Mouse (Mus musculus): ENCODE measurements around the gene Pim3. TPM values are rescaled to one million over a fixed set of nuclear protein-coding genes. Genes with fewer than 3 reads are reported as not detected.

Pim3 gene
- total and polyA plus RNA-seq, 3 experiments = 11.4 to 26.0 (median 19.0) TPM

- peaks cover 2 to 3% of the 10 kb centered on the region in 2 experiments; a peak in 1 of 4 replicates for H3K4me1 ChIP-seq (ENCODE audit: control insufficient read depth in 1 of 2, insufficient read depth in 2 of 2)
- no peaks in the 10 kb centered on the region for H3K79me2 ChIP-seq (replicated peaks; ENCODE audit: control insufficient read depth, extremely low read depth, insufficient read depth, poor library complexity, severe bottlenecking)
- dilution Hi-C loops (cut with MboI; ENCODE audit: extremely low pct_ligation_motif_present, extremely low pct_unique_long_range_greater_than_20kb, low sequenced_read_pairs) (no loop called here), in situ Hi-C loops (cut with MboI; ENCODE audit: low pct_ligation_motif_present, low pct_unique_long_range_greater_than_20kb, low sequenced_read_pairs) (no loop called here)
- H3K9ac ChIP-seq (ENCODE audit: insufficient read depth, low read depth) = no peak overlapping the region
- no peak for TF ChIP-seq ELF1 (IDR thresholded peaks at IDR 0.05; ENCODE audit: low read depth, low read length)
- no peak for TF ChIP-seq JUND (conservative IDR thresholded peaks at IDR 0.05; ENCODE audit: low read depth, low read length)
- no peak for TF ChIP-seq JUN (IDR thresholded peaks at IDR 0.05; ENCODE audit: insufficient read depth, low read depth, low read length)
- TF ChIP-seq USF1 (IDR thresholded peaks at IDR 0.05; ENCODE audit: low read depth, low read length) = no peak
- TF ChIP-seq RAD21 (IDR thresholded peaks at IDR 0.05; ENCODE audit: low read depth, low read length) = no peak
- H3K9me3 ChIP-seq (replicated peaks; ENCODE audit: low read length) = no peaks in the 10 kb centered on the region
- DNase-seq (ENCODE audit: extremely low read depth) = no peak
- H3K4me2 ChIP-seq (ENCODE audit: insufficient read depth, low read depth, poor library complexity, severe bottlenecking) = no peak overlapping the region
- no peak overlapping the region for H3K4me3 ChIP-seq (replicated peaks in 1 of 3; ENCODE audit: low read depth in 2 of 3, low read length in 2 of 3, poor library complexity in 1 of 3)
- no peaks in the 10 kb centered on the region for H3K36me3 ChIP-seq (replicated peaks in 1 of 2; ENCODE audit: control insufficient read depth in 1 of 2, insufficient read depth in 1 of 2, low read length in 1 of 2)
- peaks cover 77% of the 10 kb centered on the region for H3K27me3 ChIP-seq (replicated peaks)
- H3K27ac ChIP-seq (ENCODE audit: insufficient read depth, low read depth) = no peak overlapping the region
Measured at GRCm38 (mm10) chr15:88853106-88853505, 8.9 kb upstream of the Pim3 start.

- TF ChIP-seq SMC3 (IDR thresholded peaks at IDR 0.05; ENCODE audit: low read depth, low read length) (no peak), MYC (IDR thresholded peaks at IDR 0.05; ENCODE audit: low read depth, low read length) (no peak), SIN3A (IDR thresholded peaks at IDR 0.05; ENCODE audit: low read length) (no peak), MXI1 (IDR thresholded peaks at IDR 0.05; ENCODE audit: low read depth, low read length) (no peak), KAT2A (IDR thresholded peaks at IDR 0.05; ENCODE audit: insufficient replicate concordance, low read length) (no peak), GABPA (IDR thresholded peaks at IDR 0.05; ENCODE audit: insufficient replicate concordance, low read depth, low read length) (no peak), MAZ (IDR thresholded peaks at IDR 0.05; ENCODE audit: low read depth, low read length) (no peak), ELF1 (IDR thresholded peaks at IDR 0.05; ENCODE audit: low read depth, low read length) (no peak), IRF4 (IDR thresholded peaks at IDR 0.05; ENCODE audit: low read depth, low read length) (no peak), BHLHE40 (IDR thresholded peaks at IDR 0.05; ENCODE audit: low read depth, low read length) (no peak), CTCF (conservative IDR thresholded peaks at IDR 0.05 in 1 of 2, IDR thresholded peaks at IDR 0.05 in 1 of 2; ENCODE audit: low read depth in 2 of 2, low read length in 2 of 2) (no peak), MAX (IDR thresholded peaks at IDR 0.05; ENCODE audit: low read length) (no peak), NRF1 (IDR thresholded peaks at IDR 0.05; ENCODE audit: low read depth, low read length) (no peak), TBP (conservative IDR thresholded peaks at IDR 0.05; ENCODE audit: low read depth, low read length) (no peak), MEF2A (IDR thresholded peaks at IDR 0.05; ENCODE audit: borderline replicate concordance, low read depth, low read length) (no peak), USF1 (IDR thresholded peaks at IDR 0.05; ENCODE audit: low read depth, low read length) (no peak), UBTF (IDR thresholded peaks at IDR 0.05; ENCODE audit: low read depth, low read length) (no peak), PAX5 (IDR thresholded peaks at IDR 0.05; ENCODE audit: low read length) (no peak), EP300 (IDR thresholded peaks at IDR 0.05; ENCODE audit: low read length) (no peak), USF2 (conservative IDR thresholded peaks at IDR 0.05; ENCODE audit: low read depth, low read length) (no peak)
Measured at GRCm38 (mm10) chr15:88854119-88854968, 7.6 kb upstream of the Pim3 start.

More at GRCm38 (mm10) chr15:88854119-88854968, 7.6 kb upstream of the Pim3 start:
- DNase-seq (ENCODE audit: extremely low read depth) = no peak
- H3K27me3 ChIP-seq (replicated peaks) = peaks cover 79% of the 10 kb centered on the region
- in situ Hi-C loops (cut with MboI; ENCODE audit: low pct_ligation_motif_present, low pct_unique_long_range_greater_than_20kb, low sequenced_read_pairs) = no loop called here
- H3K4me1 ChIP-seq (ENCODE audit: control insufficient read depth in 1 of 2, insufficient read depth in 2 of 2) = peaks cover 2 to 3% of the 10 kb centered on the region in 2 experiments; a peak in 1 of 4 replicates
- no peaks in the 10 kb centered on the region for H3K9me3 ChIP-seq (replicated peaks; ENCODE audit: low read length)
- no peaks in the 10 kb centered on the region for H3K36me3 ChIP-seq (replicated peaks in 1 of 2; ENCODE audit: control insufficient read depth in 1 of 2, insufficient read depth in 1 of 2, low read length in 1 of 2)
- no peak overlapping the region for H3K27ac ChIP-seq (ENCODE audit: insufficient read depth, low read depth)
- H3K4me2 ChIP-seq (ENCODE audit: insufficient read depth, low read depth, poor library complexity, severe bottlenecking) = no peak overlapping the region
- H3K9ac ChIP-seq (ENCODE audit: insufficient read depth, low read depth) = no peak overlapping the region
- dilution Hi-C loops (cut with MboI; ENCODE audit: extremely low pct_ligation_motif_present, extremely low pct_unique_long_range_greater_than_20kb, low sequenced_read_pairs) = no loop called here
- H3K4me3 ChIP-seq (replicated peaks in 1 of 3; ENCODE audit: low read depth in 2 of 3, low read length in 2 of 3, poor library complexity in 1 of 3) = no peak overlapping the region
- H3K79me2 ChIP-seq (replicated peaks; ENCODE audit: control insufficient read depth, extremely low read depth, insufficient read depth, poor library complexity, severe bottlenecking) = no peaks in the 10 kb centered on the region

Data from CH12.LX (cell line).